Mouse (Mus musculus) CH12.LX (cell line): ENCODE results near the gene C1rl. TPM values are rescaled to one million over a fixed set of nuclear protein-coding genes. Genes with fewer than 3 reads are reported as not detected.
"Not testable (repeated sequence)": the region's sequence is repeated elsewhere in the genome, so short reads cannot be mapped to it uniquely, and the experiment has no call there.

Experiments
- DNase-seq: peaks from one replicate; pipeline ENCODE4 v3.0.0-alpha.2; 2013; ENCODE audit errors: extremely low read depth
- H3K27ac ChIP-seq: 2 replicates; pipeline ENCODE4 v1.5.1; 2012; ENCODE audit warnings: low read depth, mild to moderate bottlenecking, control low read depth, moderate library complexity; ENCODE audit not compliant: insufficient read depth
- H3K27me3 ChIP-seq: replicated peaks from 2 replicates; pipeline ENCODE3; 2012; ENCODE audit warnings: inconsistent platforms
- H3K36me3 ChIP-seq, 2 experiments: replicated peaks in 1 of 2; 2 replicates each; pipeline versions ENCODE3 to v1.6.1; 2012; ENCODE audit warnings: inconsistent platforms in 1 of 2, low read length in 1 of 2, mild to moderate bottlenecking in 1 of 2, mixed read lengths in 1 of 2, moderate library complexity in 1 of 2; ENCODE audit not compliant: control insufficient read depth in 1 of 2, insufficient read depth in 1 of 2
- H3K4me1 ChIP-seq, 2 experiments: 2 replicates each; pipeline ENCODE4 v1.6.1; 2012; ENCODE audit warnings: inconsistent platforms in 1 of 2, moderate library complexity in 1 of 2; ENCODE audit not compliant: insufficient read depth in 2 of 2, control insufficient read depth in 1 of 2
- H3K4me2 ChIP-seq: 2 replicates; pipeline ENCODE4 v1.6.1; 2012; ENCODE audit warnings: low read depth, mild to moderate bottlenecking, control low read depth; ENCODE audit not compliant: poor library complexity, insufficient read depth, severe bottlenecking
- H3K4me3 ChIP-seq, 3 experiments: fragments of 150-350 bp in 1 of 3; sonication (generic) in 1 of 3; replicated peaks in 1 of 3; 2 replicates each; pipeline versions ENCODE3 to v1.5.1; 2011 to 2012; ENCODE audit warnings: low read depth in 2 of 3, low read length in 2 of 3, mild to moderate bottlenecking in 2 of 3, moderate library complexity in 2 of 3, control low read depth in 1 of 3, improper control_type of control experiment in 1 of 3, inconsistent platforms in 1 of 3, mixed read lengths in 1 of 3; ENCODE audit not compliant: poor library complexity in 1 of 3
- H3K79me2 ChIP-seq: replicated peaks from 2 replicates; pipeline ENCODE4 v1.6.1; 2012; ENCODE audit warnings: mild to moderate bottlenecking, moderate library complexity; ENCODE audit not compliant: control insufficient read depth, poor library complexity, insufficient read depth, severe bottlenecking; ENCODE audit errors: extremely low read depth
- H3K9ac ChIP-seq: 2 replicates; pipeline ENCODE4 v1.6.1; 2012; ENCODE audit warnings: low read depth, mild to moderate bottlenecking, control low read depth, moderate library complexity; ENCODE audit not compliant: insufficient read depth
- H3K9me3 ChIP-seq: replicated peaks from 2 replicates; pipeline ENCODE3; 2012; ENCODE audit warnings: low read length, inconsistent platforms, mixed read lengths
- CHD2 ChIP-seq: IDR thresholded peaks from 2 replicates; pipeline ENCODE4 v1.6.1; 2011; ENCODE audit warnings: low read length, improper control_type of control experiment
- EP300 ChIP-seq: IDR thresholded peaks from 2 replicates; pipeline ENCODE4 v1.6.1; 2011; ENCODE audit warnings: low read length, improper control_type of control experiment
- ETS1 ChIP-seq: conservative IDR thresholded peaks from 2 replicates; pipeline ENCODE4 v1.6.1; 2012; ENCODE audit warnings: low read depth, mild to moderate bottlenecking, inconsistent platforms, low read length, improper control_type of control experiment, moderate library complexity
- GABPA ChIP-seq: IDR thresholded peaks from 2 replicates; pipeline ENCODE4 v1.6.1; 2012; ENCODE audit warnings: low read depth, low read length, improper control_type of control experiment, inconsistent platforms; ENCODE audit not compliant: insufficient replicate concordance
- HCFC1 ChIP-seq: IDR thresholded peaks from 2 replicates; pipeline ENCODE4 v1.6.1; 2012; ENCODE audit warnings: low read depth, mild to moderate bottlenecking, inconsistent platforms, low read length, improper control_type of control experiment
- JUN ChIP-seq: IDR thresholded peaks from 2 replicates; pipeline ENCODE4 v1.6.1; 2011; ENCODE audit warnings: low read depth, mild to moderate bottlenecking, low read length, improper control_type of control experiment, moderate library complexity; ENCODE audit not compliant: insufficient read depth
- JUND ChIP-seq: conservative IDR thresholded peaks from 2 replicates; pipeline ENCODE4 v1.6.1; 2011; ENCODE audit warnings: low read depth, low read length, improper control_type of control experiment
- KAT2A ChIP-seq: IDR thresholded peaks from 2 replicates; pipeline ENCODE4 v1.6.1; 2012; ENCODE audit warnings: low read length, improper control_type of control experiment, inconsistent platforms; ENCODE audit not compliant: insufficient replicate concordance
- MAZ ChIP-seq: IDR thresholded peaks from 2 replicates; pipeline ENCODE4 v1.6.1; 2012; ENCODE audit warnings: low read depth, mild to moderate bottlenecking, inconsistent platforms, low read length, improper control_type of control experiment, moderate library complexity
- MEF2A ChIP-seq: IDR thresholded peaks from 2 replicates; pipeline ENCODE4 v1.6.1; 2014; ENCODE audit warnings: low read depth, mild to moderate bottlenecking, inconsistent platforms, low read length, improper control_type of control experiment, borderline replicate concordance
- MXI1 ChIP-seq: IDR thresholded peaks from 2 replicates; pipeline ENCODE4 v1.6.1; 2011; ENCODE audit warnings: mild to moderate bottlenecking, low read depth, low read length, improper control_type of control experiment
- MYC ChIP-seq: IDR thresholded peaks from 2 replicates; pipeline ENCODE4 v1.6.1; 2011; ENCODE audit warnings: low read depth, mild to moderate bottlenecking, improper control_type of control experiment, low read length
- NELFE ChIP-seq: IDR thresholded peaks from 2 replicates; pipeline ENCODE4 v1.6.1; 2011; ENCODE audit warnings: low read depth, low read length, improper control_type of control experiment
- PAX5 ChIP-seq: IDR thresholded peaks from 2 replicates; pipeline ENCODE4 v1.6.1; 2012; ENCODE audit warnings: low read length, inconsistent platforms, mixed read lengths
- RAD21 ChIP-seq: IDR thresholded peaks from 2 replicates; pipeline ENCODE4 v1.6.1; 2011; ENCODE audit warnings: low read depth, mild to moderate bottlenecking, low read length, improper control_type of control experiment, moderate library complexity
- TCF12 ChIP-seq: IDR thresholded peaks from 2 replicates; pipeline ENCODE4 v1.6.1; 2014; ENCODE audit warnings: low read depth, mild to moderate bottlenecking, inconsistent platforms, low read length, improper control_type of control experiment
- USF2 ChIP-seq: conservative IDR thresholded peaks from 2 replicates; pipeline ENCODE4 v1.6.1; 2011; ENCODE audit warnings: low read depth, low read length, improper control_type of control experiment
- ZKSCAN1 ChIP-seq: IDR thresholded peaks from 2 replicates; pipeline ENCODE4 v1.6.1; 2012; ENCODE audit warnings: low read depth, inconsistent platforms, low read length, improper control_type of control experiment, borderline replicate concordance
- dilution Hi-C: fragments of 300-500 bp; cut with MboI; formaldehyde crosslinking; loops from 2 replicates; pipeline ENCODE4 v1.14.3; 2020; ENCODE audit warnings: low sequenced_read_pairs; ENCODE audit not compliant: extremely low pct_unique_long_range_greater_than_20kb, extremely low pct_ligation_motif_present
- in situ Hi-C: fragments of 300-500 bp; cut with MboI; formaldehyde crosslinking; loops from 3 replicates; pipeline ENCODE4 v1.14.3; 2019; ENCODE audit warnings: low sequenced_read_pairs, low pct_ligation_motif_present, low pct_unique_long_range_greater_than_20kb, mixed read lengths
- polyA plus RNA-seq: library from polyadenylated mRNA; unstranded; fragments of >175 nt; gene quantifications from 2 replicates; pipeline ENCODE4 v1.2.1, GENCODE M21; 2012; ENCODE audit warnings: low read depth; ENCODE audit not compliant: insufficient read length
- total RNA-seq, 2 experiments: library from RNA; depleted of rRNA; stranded (reverse); fragments of 300-350 nt in 1 of 2; fragments of >200 nt in 1 of 2; gene quantifications; 2 replicates each; pipeline ENCODE4 v1.2.3; 2012 to 2014

Gene C1rl
- total and polyA plus RNA-seq, 3 experiments: 0.59 to 2.4 (median 1.2) TPM

- Histone ChIP-seq H3K9me3 (peaks cover 6% of the 10 kb centered on the region), H3K27ac (no peak overlapping the region), H3K9ac (no peak overlapping the region), H3K4me2 (no peak overlapping the region), H3K27me3 (no peaks in the 10 kb centered on the region), H3K79me2 (no peaks in the 10 kb centered on the region)
- DNase-seq: no peak
- no peak for TF ChIP-seq CHD2
- TF ChIP-seq, all 38 proteins: peak for 0
- no peaks in the 10 kb centered on the region for H3K36me3 ChIP-seq
- 0 out of 4 replicates have a peak, but pooled peaks cover 0 to 2% of the 10 kb centered on the region in 2 experiments for H3K4me1 ChIP-seq
- dilution Hi-C loops: no loop called here
- in situ Hi-C loops: loop anchor here (10.0 kb wide), 1 partner anchor 74 kb away; no protein-coding TSS in a partner anchor
- no peak overlapping the region for H3K4me3 ChIP-seq
Observed at GRCm38 (mm10) chr6:124549023-124549550, 56.2 kb downstream of the C1rl start.

GRCm38 (mm10) chr6:124552766-124553165 lies 59.9 kb downstream of the C1rl start:
- Histone ChIP-seq H3K4me1 (no peaks in the 10 kb centered on the region), H3K36me3 (no peaks in the 10 kb centered on the region), H3K27me3 (peaks cover 3% of the 10 kb centered on the region), H3K9me3 (peaks cover 6% of the 10 kb centered on the region), H3K4me3 (no peak overlapping the region), H3K27ac (no peak overlapping the region), H3K9ac (no peak overlapping the region), H3K4me2 (no peak overlapping the region), H3K79me2 (no peaks in the 10 kb centered on the region)
- in situ Hi-C loops: no loop called here
- TF ChIP-seq NELFE (no peak), USF2 (no peak), MAZ (no peak), RAD21 (no peak), JUND (no peak), MEF2A (no peak), TCF12 (no peak), ETS1 (no peak), PAX5 (no peak), MXI1 (no peak), ZKSCAN1 (no peak), KAT2A (no peak), GABPA (no peak), MYC (no peak), JUN (no peak), HCFC1 (no peak), EP300 (no peak)
- dilution Hi-C loops: no loop called here
- no peak for DNase-seq

GRCm38 (mm10) chr6:124555956-124556355 lies 63.0 kb downstream of the C1rl start:
- DNase-seq, H3K9me3 ChIP-seq, dilution Hi-C loops, H3K79me2 ChIP-seq, H3K27ac ChIP-seq, H3K9ac ChIP-seq, H3K4me1 ChIP-seq, H3K36me3 ChIP-seq, in situ Hi-C loops, H3K4me2 ChIP-seq, H3K4me3 ChIP-seq, H3K27me3 ChIP-seq: not testable (repeated sequence)
